In the genomic region with DNA sequence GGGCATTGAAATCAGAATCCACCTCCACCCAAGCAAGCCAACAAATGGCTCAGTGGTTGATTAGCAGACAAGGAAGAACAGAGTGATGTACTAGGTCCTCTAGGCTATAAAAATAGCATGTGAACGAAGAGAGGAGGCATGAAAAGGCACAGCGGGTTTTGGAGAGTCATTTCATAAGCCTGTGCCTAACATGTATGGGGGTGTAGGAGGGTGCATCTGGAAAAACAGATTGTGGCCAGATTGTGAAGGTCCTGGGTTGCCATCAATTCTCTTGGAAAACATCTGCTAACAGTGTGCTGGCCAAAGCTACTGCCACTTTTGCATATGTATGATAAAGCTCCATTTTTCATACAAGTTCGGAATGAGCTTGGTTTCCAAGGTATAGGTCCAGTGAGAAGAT, we compare ENCODE assay signal across 11 mouse cellular contexts.
A peak's percentile ranks its signal among the peaks of the same experiment; 100 is the strongest.
DNase-seq lines count a peak whose midpoint lies in the region; ATAC-seq and TF ChIP-seq lines count a peak whose summit lies in the region.
"Had no signal": no experiment of that assay in that cellular context is flagged by ENCODE, and none has a peak within 500 bp of the region (broad histone marks: within the 10 kb centered on the region; RNA-seq: fewer than 3 reads in every experiment).

No protein-coding gene starts in this region.

- no peak overlapping the region for H3K4me2 ChIP-seq in midbrain, postnatal 0 days (ENCODE audit: low read depth, low read length, poor library complexity, severe bottlenecking)
- no peak overlapping the region for H3K4me2 ChIP-seq in midbrain, embryonic 15.5 days
- H3K4me2 ChIP-seq in intestine, embryonic 16.5 days (ENCODE audit: low read depth, low read length) = no peak overlapping the region
- H3K4me2 ChIP-seq: limb, embryonic 15.5 days had no signal

- intact Hi-C loops in gastrocnemius, adult 2 months (cut with DNase I) = no loop called here

- peak; percentile 71 for DNase-seq in midbrain, postnatal 0 days (ENCODE audit: low spot score)
- DNase-seq in layer of hippocampus, adult 11-12 months (ENCODE audit: low spot score) = peak; percentile 82
- peak; percentile 40 to 79 for DNase-seq in left cerebral cortex, adult 9 months (ENCODE audit: low spot score in 2 of 2)
- no peak for DNase-seq in gastrocnemius, adult 2 months
- DNase-seq in adrenal gland, adult 8-10 months = no peak
- DNase-seq: embryo, embryonic 11 days; kidney, adult 18-20 months; lung, postnatal 10 days had no signal

- no peak for ATAC-seq in midbrain, postnatal 0 days (ENCODE audit: low FRiP score)
- ATAC-seq in midbrain, embryonic 15.5 days (replicated peaks) = no peak
- no peak for ATAC-seq in intestine, embryonic 16.5 days

- no peaks in the 10 kb centered on the region for H3K36me3 ChIP-seq in midbrain, postnatal 0 days (ENCODE audit: insufficient read depth, low read length)
- H3K36me3 ChIP-seq in midbrain, embryonic 15.5 days (replicated peaks) = no peaks in the 10 kb centered on the region
- no peaks in the 10 kb centered on the region for H3K36me3 ChIP-seq in intestine, embryonic 16.5 days (ENCODE audit: control insufficient read depth, insufficient read depth, low read length)
- H3K36me3 ChIP-seq: limb, embryonic 15.5 days had no signal

- H3K4me3 ChIP-seq in midbrain, postnatal 0 days (ENCODE audit: low read depth, low read length) = no peak overlapping the region
- no peak overlapping the region for H3K4me3 ChIP-seq in midbrain, embryonic 15.5 days
- H3K4me3 ChIP-seq in intestine, embryonic 16.5 days (ENCODE audit: low read length) = no peak overlapping the region
- H3K4me3 ChIP-seq in gastrocnemius, adult 2 months = no peak overlapping the region
- H3K4me3 ChIP-seq: limb, embryonic 15.5 days had no signal

- H3K9me3 ChIP-seq in midbrain, postnatal 0 days (ENCODE audit: low read length) = no peaks in the 10 kb centered on the region
- no peaks in the 10 kb centered on the region for H3K9me3 ChIP-seq in midbrain, embryonic 15.5 days
- H3K9me3 ChIP-seq in intestine, embryonic 16.5 days (ENCODE audit: control insufficient read depth, low read length) = no peaks in the 10 kb centered on the region
- H3K9me3 ChIP-seq: limb, embryonic 15.5 days had no signal

- H3K9ac ChIP-seq in midbrain, postnatal 0 days (replicated peaks; ENCODE audit: low read length, poor library complexity, severe bottlenecking) = no peak overlapping the region
- H3K9ac ChIP-seq in midbrain, embryonic 15.5 days = no peak overlapping the region
- H3K9ac ChIP-seq in intestine, embryonic 16.5 days (ENCODE audit: low read depth, low read length) = no peak overlapping the region
- H3K9ac ChIP-seq: limb, embryonic 15.5 days had no signal

- WGBS in midbrain, postnatal 0 days = 79% methylated on average over 3 of the region's 3 CpGs
- 81% methylated on average over 3 of the region's 3 CpGs for WGBS in midbrain, embryonic 15.5 days
- WGBS in intestine, embryonic 16.5 days = 83% methylated on average over 3 of the region's 3 CpGs

- 0 out of 2 replicates have a peak, but pooled peaks cover 4% of the 10 kb centered on the region for H3K4me1 ChIP-seq in midbrain, postnatal 0 days (ENCODE audit: insufficient read depth, low read length)
- H3K4me1 ChIP-seq in midbrain, embryonic 15.5 days = no peaks in the 10 kb centered on the region
- no peaks in the 10 kb centered on the region for H3K4me1 ChIP-seq in intestine, embryonic 16.5 days (ENCODE audit: control insufficient read depth, insufficient read depth, low read length)
- H3K4me1 ChIP-seq: limb, embryonic 15.5 days had no signal

- no peak for TF ChIP-seq CTCF in midbrain, postnatal 0 days (IDR thresholded peaks at IDR 0.05)
- TF ChIP-seq CTCF in gastrocnemius, adult 2 months (IDR thresholded peaks at IDR 0.05) = no peak

- H3K27me3 ChIP-seq in midbrain, postnatal 0 days (ENCODE audit: insufficient read depth, low read length) = no peaks in the 10 kb centered on the region
- H3K27me3 ChIP-seq in midbrain, embryonic 15.5 days (replicated peaks) = no peaks in the 10 kb centered on the region
- no peaks in the 10 kb centered on the region for H3K27me3 ChIP-seq in intestine, embryonic 16.5 days (replicated peaks; ENCODE audit: control insufficient read depth, insufficient read depth, low read length)
- H3K27me3 ChIP-seq: limb, embryonic 15.5 days had no signal

- no peak overlapping the region for H3K27ac ChIP-seq in midbrain, postnatal 0 days (ENCODE audit: low read depth, low read length)
- no peak overlapping the region for H3K27ac ChIP-seq in midbrain, embryonic 15.5 days
- no peak overlapping the region for H3K27ac ChIP-seq in intestine, embryonic 16.5 days (ENCODE audit: low read length)
- no peak overlapping the region for H3K27ac ChIP-seq in gastrocnemius, adult 2 months
- H3K27ac ChIP-seq: limb, embryonic 15.5 days had no signal

Comparison
In these comparisons a context has a peak if more than half of its experiments do, and no peak if none do; other contexts are left out.
1. DNase-seq: peak in midbrain, postnatal 0 days (single experiment), layer of hippocampus, adult 11-12 months (single experiment) and left cerebral cortex, adult 9 months (2 of 2); none in gastrocnemius, adult 2 months (single experiment) and adrenal gland, adult 8-10 months (single experiment).